In genomic region chr3:107754632-107755031, GRCm38 (mm10) we compare ENCODE assay signal across 9 mouse cellular contexts. TPM values are rescaled to one million over a fixed set of nuclear protein-coding genes. Genes with fewer than 3 reads are reported as not detected.
DNase-seq lines count a peak whose midpoint lies in the region; ATAC-seq lines count a peak whose summit lies in the region.
"Had no signal": no experiment of that assay in that cellular context is flagged by ENCODE, and none has a peak within 500 bp of the region (broad histone marks: within the 10 kb centered on the region; RNA-seq: fewer than 3 reads in every experiment).

No protein-coding gene starts in this region.

- peak; percentile 72 for DNase-seq in kidney, adult 9 months
- peak; percentile 31 to 42 for DNase-seq in CD8-positive naive resting alpha-beta T cell, adult 2 months (ENCODE audit: low read depth in 2 of 2, low spot score in 2 of 2)
- DNase-seq in T-cell, adult 2 months (ENCODE audit: low spot score), result peak; percentile 35
- DNase-seq in embryonic facial prominence, embryonic 11.5 days (ENCODE audit: low spot score), result peak; percentile 78
- peak; percentile 67 for DNase-seq in limb, embryonic 11.5 days (ENCODE audit: low spot score)
- peak; percentile 13 for DNase-seq in spleen, adult 12 weeks (ENCODE audit: low spot score)
- no peak for DNase-seq in gastrocnemius, postnatal 4 days (ENCODE audit: low spot score in 2 of 2)

- no peak overlapping the region for H3K27ac ChIP-seq in kidney, embryonic 15.5 days
- H3K27ac ChIP-seq in embryonic facial prominence, embryonic 11.5 days (replicated peaks; ENCODE audit: low read depth, low read length), result no peak overlapping the region
- H3K27ac ChIP-seq in limb, embryonic 11.5 days (replicated peaks; ENCODE audit: low read depth, low read length), result no peak overlapping the region

- H3K27me3 ChIP-seq in kidney, embryonic 15.5 days, result no peaks in the 10 kb centered on the region
- no peaks in the 10 kb centered on the region for H3K27me3 ChIP-seq in embryonic facial prominence, embryonic 11.5 days (ENCODE audit: control insufficient read depth, insufficient read depth, low read length)
- H3K27me3 ChIP-seq in limb, embryonic 11.5 days (ENCODE audit: control insufficient read depth, insufficient read depth, low read length), result no peaks in the 10 kb centered on the region

- WGBS in kidney, embryonic 15.5 days, result 52% methylated on average over 3 of the region's 3 CpGs
- WGBS in embryonic facial prominence, embryonic 11.5 days, result 48% methylated on average over 3 of the region's 3 CpGs
- 44% methylated on average over 3 of the region's 3 CpGs for WGBS in limb, embryonic 11.5 days

- H3K9ac ChIP-seq in kidney, embryonic 15.5 days, result no peak overlapping the region
- no peak overlapping the region for H3K9ac ChIP-seq in embryonic facial prominence, embryonic 11.5 days (replicated peaks; ENCODE audit: low read length)
- H3K9ac ChIP-seq in limb, embryonic 11.5 days (ENCODE audit: low read length), result no peak overlapping the region

- no peak overlapping the region for H3K4me3 ChIP-seq in kidney, embryonic 15.5 days (replicated peaks)
- H3K4me3 ChIP-seq in embryonic facial prominence, embryonic 11.5 days (ENCODE audit: low read depth, low read length), result no peak overlapping the region
- H3K4me3 ChIP-seq in limb, embryonic 11.5 days (ENCODE audit: low read depth, low read length), result no peak overlapping the region
- H3K4me3 ChIP-seq: megakaryocyte, embryonic 14.5 days had no signal

- peaks cover 26% of the 10 kb centered on the region for H3K4me1 ChIP-seq in kidney, embryonic 15.5 days
- no peaks in the 10 kb centered on the region for H3K4me1 ChIP-seq in embryonic facial prominence, embryonic 11.5 days (ENCODE audit: control insufficient read depth, insufficient read depth, low read length)
- H3K4me1 ChIP-seq in limb, embryonic 11.5 days (ENCODE audit: control insufficient read depth, insufficient read depth, low read length), result peaks cover 13% of the 10 kb centered on the region

- no peak overlapping the region for H3K4me2 ChIP-seq in kidney, embryonic 15.5 days
- no peak overlapping the region for H3K4me2 ChIP-seq in embryonic facial prominence, embryonic 11.5 days (ENCODE audit: low read depth, low read length)
- H3K4me2 ChIP-seq in limb, embryonic 11.5 days (ENCODE audit: low read depth, severe bottlenecking), result no peak overlapping the region

- H3K36me3 ChIP-seq in kidney, embryonic 15.5 days, result peaks cover 50% of the 10 kb centered on the region
- no peaks in the 10 kb centered on the region for H3K36me3 ChIP-seq in embryonic facial prominence, embryonic 11.5 days (replicated peaks; ENCODE audit: control insufficient read depth, insufficient read depth, low read depth, low read length)
- H3K36me3 ChIP-seq in limb, embryonic 11.5 days (ENCODE audit: control insufficient read depth, insufficient read depth, low read length), result peaks cover 2% of the 10 kb centered on the region; the same call in 1 of the 2 replicates

- ATAC-seq in kidney, embryonic 15.5 days (replicated peaks; ENCODE audit: low FRiP score), result no peak
- ATAC-seq in embryonic facial prominence, embryonic 11.5 days (replicated peaks; ENCODE audit: insufficient number of reproducible peaks, low FRiP score, low TSS enrichment, low read depth), result no peak
- no peak for ATAC-seq in limb, embryonic 11.5 days (ENCODE audit: insufficient number of reproducible peaks, low FRiP score, low TSS enrichment, low read depth)

- no peaks in the 10 kb centered on the region for H3K9me3 ChIP-seq in kidney, embryonic 15.5 days (replicated peaks)
- H3K9me3 ChIP-seq in embryonic facial prominence, embryonic 11.5 days (replicated peaks; ENCODE audit: control insufficient read depth, low read length), result no peaks in the 10 kb centered on the region
- H3K9me3 ChIP-seq in limb, embryonic 11.5 days (ENCODE audit: control insufficient read depth, low read length), result no peaks in the 10 kb centered on the region
- H3K9me3 ChIP-seq: megakaryocyte, embryonic 14.5 days had no signal

RNA-seq across cellular contexts. Expression of gene Csf1, which starts 5.6 kb away (rescaled TPM):
- 9.3 and 10.3 TPM in 2 replicates for polyA plus RNA-seq in kidney, embryonic 15.5 days (2015; fragmentation: Nextera tagmentation; extraction: Ambion mirVana)
- polyA plus RNA-seq in embryonic facial prominence, embryonic 11.5 days (2014; fragmentation: Nextera tagmentation; extraction: Ambion mirVana), result 3.6 and 3.9 TPM in 2 replicates
- polyA plus RNA-seq in limb, embryonic 11.5 days (2014; fragmentation: Nextera tagmentation; extraction: Ambion mirVana), result 4.5 and 4.7 TPM in 2 replicates
- 10 to 100 TPM; 25.8 to 26.4 TPM for total RNA-seq in gastrocnemius, postnatal 4 days (2021)

RNA-seq across cellular contexts. Expression of gene Ahcyl1, which starts 58.3 kb away (rescaled TPM):
- 92.7 and 94.5 TPM in 2 replicates for polyA plus RNA-seq in kidney, embryonic 15.5 days (2015; fragmentation: Nextera tagmentation; extraction: Ambion mirVana)
- polyA plus RNA-seq in embryonic facial prominence, embryonic 11.5 days (2014; fragmentation: Nextera tagmentation; extraction: Ambion mirVana), result 108 and 122 TPM in 2 replicates
- 102 and 119 TPM in 2 replicates for polyA plus RNA-seq in limb, embryonic 11.5 days (2014; fragmentation: Nextera tagmentation; extraction: Ambion mirVana)
- 10 to 100 TPM; 68.5 to 83.4 TPM for total RNA-seq in gastrocnemius, postnatal 4 days (2021)

Comparison
In these comparisons a context has a peak if more than half of its experiments do, and no peak if none do; other contexts are left out.
1. DNase-seq: peak in kidney, adult 9 months (single experiment), CD8-positive naive resting alpha-beta T cell, adult 2 months (2 of 2), T-cell, adult 2 months (single experiment), embryonic facial prominence, embryonic 11.5 days (single experiment), limb, embryonic 11.5 days (single experiment) and spleen, adult 12 weeks (single experiment); none in gastrocnemius, postnatal 4 days (0 of 2).